Mouse (Mus musculus) liver, embryonic 16.5 days (tissue): ENCODE measurements around the gene Gad2. TPM values are rescaled to one million over a fixed set of nuclear protein-coding genes. Genes with fewer than 3 reads are reported as not detected.

Experiments
- ATAC-seq: fragments of 200-750 bp; cut with Nextera tagmentation; 2 replicates; pipeline ENCODE4 v1.8.0; 2017; ENCODE audit warnings: low read depth, mild to moderate bottlenecking, moderate number of reproducible peaks, moderate library complexity
- H3K27ac ChIP-seq: fragments of 300-500 bp; sonication (generic); 2 replicates; pipeline ENCODE4 v1.5.1; 2014; ENCODE audit warnings: mild to moderate bottlenecking, low read length
- H3K27me3 ChIP-seq: fragments of 300-500 bp; sonication (generic); 2 replicates; pipeline ENCODE4 v1.6.1; 2014; ENCODE audit warnings: low read depth, low read length, mixed read lengths; ENCODE audit not compliant: control insufficient read depth, insufficient read depth
- H3K36me3 ChIP-seq: fragments of 300-500 bp; sonication (generic); 2 replicates; pipeline ENCODE4 v1.6.1; 2014; ENCODE audit warnings: mild to moderate bottlenecking; ENCODE audit not compliant: control insufficient read depth, insufficient read depth
- H3K4me1 ChIP-seq: fragments of 300-500 bp; sonication (generic); 2 replicates; pipeline ENCODE4 v1.6.1; 2014; ENCODE audit warnings: low read depth, low read length, mixed read lengths; ENCODE audit not compliant: control insufficient read depth
- H3K4me2 ChIP-seq: fragments of 300-500 bp; sonication (generic); 2 replicates; pipeline ENCODE4 v1.6.1; 2014; ENCODE audit warnings: low read depth, low read length, mixed read lengths
- H3K4me3 ChIP-seq: fragments of 300-500 bp; sonication (generic); 2 replicates; pipeline ENCODE4 v1.5.1; 2014; ENCODE audit warnings: low read depth, mild to moderate bottlenecking, low read length
- H3K9ac ChIP-seq: fragments of 300-500 bp; sonication (generic); 2 replicates; pipeline ENCODE4 v1.6.1; 2014; ENCODE audit warnings: low read depth, low read length
- H3K9me3 ChIP-seq: fragments of 300-500 bp; sonication (generic); replicated peaks from 2 replicates; pipeline ENCODE4 v1.6.1; 2016; ENCODE audit warnings: low read length; ENCODE audit not compliant: control insufficient read depth
- WGBS: fragments of 180-500 bp; shearing (Covaris S2); extraction: QIAGEN DNeasy Blood & Tissue Kit; methylation state at CpG from one replicate; pipeline ENCODE4 v1.1.7; 2014; ENCODE audit not compliant: insufficient replicate concordance; 5-methylcytosine and 5-hydroxymethylcytosine counted together
- polyA plus RNA-seq: library from polyadenylated mRNA; unstranded; fragments of >200 nt; fragmentation: Nextera tagmentation; extraction: Ambion mirVana; gene quantifications from 2 replicates; pipeline ENCODE4 v1.2.1, GENCODE M21; 2015

Gene Gad2
- polyA plus RNA-seq, 1 experiment from 2014 or later, result not detected

GRCm38 (mm10) chr2:22620030-22620429, 2.0 kb upstream of the Gad2 start:
- no peak for ATAC-seq
- WGBS, result 4% methylated on average over 6 of the region's 6 CpGs
- Histone ChIP-seq H3K27ac (no peak overlapping the region), H3K36me3 (no peaks in the 10 kb centered on the region), H3K9me3 (no peaks in the 10 kb centered on the region), H3K4me1 (no peaks in the 10 kb centered on the region), H3K27me3 (peaks cover 70% of the 10 kb centered on the region), H3K4me3 (no peak overlapping the region), H3K9ac (no peak overlapping the region), H3K4me2 (no peak overlapping the region)

- H3K4me1 ChIP-seq, result no peaks in the 10 kb centered on the region
- H3K36me3 ChIP-seq, result no peaks in the 10 kb centered on the region
- H3K4me2 ChIP-seq, result no peak overlapping the region
- H3K9ac ChIP-seq, result no peak overlapping the region
- H3K27ac ChIP-seq, result no peak overlapping the region
- H3K27me3 ChIP-seq, result peaks cover 75% of the 10 kb centered on the region
- no peak overlapping the region for H3K4me3 ChIP-seq
- H3K9me3 ChIP-seq, result no peaks in the 10 kb centered on the region
- WGBS, result 10% methylated on average over 7 of the region's 7 CpGs
- ATAC-seq, result no peak
Measured at GRCm38 (mm10) chr2:22620534-22620933, 1.5 kb upstream of the Gad2 start.

- Histone ChIP-seq H3K36me3 (no peaks in the 10 kb centered on the region), H3K27ac (no peak overlapping the region), H3K27me3 (peaks cover 79% of the 10 kb centered on the region), H3K4me1 (no peaks in the 10 kb centered on the region), H3K9me3 (no peaks in the 10 kb centered on the region), H3K4me3 (no peak overlapping the region), H3K9ac (no peak overlapping the region), H3K4me2 (no peak overlapping the region)
- 4% methylated on average over 20 of the region's 20 CpGs for WGBS
- ATAC-seq, result no peak
Measured at GRCm38 (mm10) chr2:22620978-22621827, 802 bp upstream of the Gad2 start.

- H3K4me2 ChIP-seq, result no peak overlapping the region
- under 1% methylated on average over 60 of the region's 60 CpGs for WGBS
- no peaks in the 10 kb centered on the region for H3K4me1 ChIP-seq
- H3K36me3 ChIP-seq, result no peaks in the 10 kb centered on the region
- H3K9ac ChIP-seq, result no peak overlapping the region
- H3K4me3 ChIP-seq, result no peak overlapping the region
- H3K27me3 ChIP-seq, result peaks cover 77% of the 10 kb centered on the region
- no peak for ATAC-seq
- H3K9me3 ChIP-seq, result no peaks in the 10 kb centered on the region
- H3K27ac ChIP-seq, result no peak overlapping the region
Measured at GRCm38 (mm10) chr2:22623111-22624070, 1.4 kb downstream of the Gad2 start.

DNA sequence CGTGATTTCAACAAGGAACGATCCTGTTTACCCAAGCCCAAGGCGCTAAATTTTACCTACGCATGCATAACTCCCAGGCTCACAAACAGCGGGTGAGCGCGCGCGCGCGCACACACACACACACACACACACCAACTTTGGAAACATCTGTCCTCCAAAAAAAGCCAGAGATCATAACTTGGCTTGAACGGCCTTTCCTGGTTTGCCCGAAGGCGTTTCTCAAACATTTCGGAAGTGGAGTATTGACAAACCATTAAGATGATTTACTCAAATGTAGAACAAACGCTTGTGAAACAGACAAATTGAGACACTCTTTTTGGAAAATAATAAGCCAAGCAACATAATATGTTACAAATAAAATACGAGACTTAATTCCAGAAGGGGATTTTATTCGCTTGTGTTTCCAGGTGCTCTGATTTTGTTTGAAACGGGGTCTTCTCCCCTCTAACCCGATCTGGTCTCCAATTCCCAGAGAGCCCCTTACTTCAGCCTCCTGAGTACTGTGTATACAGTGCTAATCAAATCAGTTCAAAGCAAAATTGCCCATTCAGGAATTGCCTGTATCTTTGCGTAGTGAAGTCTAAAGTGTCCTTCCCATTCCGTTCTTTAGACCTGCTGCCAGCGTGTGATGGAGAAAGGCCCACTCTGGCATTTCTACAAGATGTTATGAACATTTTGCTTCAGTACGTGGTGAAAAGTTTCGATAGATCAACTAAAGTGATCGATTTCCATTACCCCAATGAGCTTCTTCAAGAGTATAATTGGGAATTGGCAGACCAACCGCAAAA, 2.4 kb downstream of the Gad2 start:
- no peaks in the 10 kb centered on the region for H3K4me1 ChIP-seq
- H3K9ac ChIP-seq, result no peak overlapping the region
- no peak overlapping the region for H3K4me3 ChIP-seq
- no peaks in the 10 kb centered on the region for H3K9me3 ChIP-seq
- no peak for ATAC-seq
- H3K36me3 ChIP-seq, result no peaks in the 10 kb centered on the region
- H3K4me2 ChIP-seq, result no peak overlapping the region
- peaks cover 69% of the 10 kb centered on the region for H3K27me3 ChIP-seq
- H3K27ac ChIP-seq, result no peak overlapping the region
- WGBS, result 5% methylated on average over 27 of the region's 27 CpGs

- Histone ChIP-seq H3K9ac (no peak overlapping the region), H3K9me3 (no peaks in the 10 kb centered on the region), H3K4me1 (no peaks in the 10 kb centered on the region), H3K36me3 (no peaks in the 10 kb centered on the region), H3K27ac (no peak overlapping the region), H3K27me3 (peaks cover 61% of the 10 kb centered on the region), H3K4me3 (no peak overlapping the region), H3K4me2 (no peak overlapping the region)
- WGBS, result 11% methylated on average over 16 of the region's 16 CpGs
- no peak for ATAC-seq
Measured at GRCm38 (mm10) chr2:22625096-22625960, 3.3 kb downstream of the Gad2 start.

DNA sequence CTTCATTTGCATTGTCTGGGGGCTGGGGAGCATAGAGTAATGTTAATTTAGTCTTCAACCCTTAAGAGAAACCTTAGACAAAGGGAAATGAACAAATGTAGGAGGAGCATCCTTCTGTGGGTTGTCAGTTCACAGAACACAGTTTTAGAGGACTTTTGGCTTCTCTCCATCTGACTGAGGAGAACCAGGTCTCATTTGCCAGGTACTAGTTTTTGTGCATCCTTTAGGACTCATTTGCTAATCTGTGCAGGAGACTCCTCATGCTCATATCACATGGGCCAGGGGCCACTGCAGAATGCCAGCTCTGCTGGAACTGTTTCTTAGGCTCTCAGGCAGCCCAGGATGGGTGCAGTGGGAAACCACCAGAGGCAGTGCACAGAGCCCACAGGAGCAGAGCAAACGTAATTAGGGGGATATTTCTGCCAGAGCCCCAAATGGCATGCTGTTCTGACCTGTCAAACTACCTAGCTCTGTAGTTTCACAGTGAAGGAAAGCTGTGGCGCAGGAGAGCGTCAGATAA, 5.2 kb downstream of the Gad2 start:
- Histone ChIP-seq H3K4me3 (no peak overlapping the region), H3K9me3 (no peaks in the 10 kb centered on the region), H3K4me2 (no peak overlapping the region), H3K9ac (no peak overlapping the region), H3K27ac (no peak overlapping the region), H3K27me3 (peaks cover 42% of the 10 kb centered on the region), H3K36me3 (no peaks in the 10 kb centered on the region), H3K4me1 (no peaks in the 10 kb centered on the region)
- ATAC-seq, result no peak
- WGBS, result 31% methylated on average over 3 of the region's 3 CpGs
